Mouse (Mus musculus): Measurements from ENCODE around the gene Snrpn. TPM values are rescaled to one million over a fixed set of nuclear protein-coding genes. Genes with fewer than 3 reads are reported as not detected.
"Not testable (repeated sequence)": the region's sequence is repeated elsewhere in the genome, so short reads cannot be mapped to it uniquely, and the experiment has no call there.

Snrpn gene
- 25.9 TPM for polyA plus RNA-seq (2012; fragmentation: generic; extraction: Trizol)

DNA sequence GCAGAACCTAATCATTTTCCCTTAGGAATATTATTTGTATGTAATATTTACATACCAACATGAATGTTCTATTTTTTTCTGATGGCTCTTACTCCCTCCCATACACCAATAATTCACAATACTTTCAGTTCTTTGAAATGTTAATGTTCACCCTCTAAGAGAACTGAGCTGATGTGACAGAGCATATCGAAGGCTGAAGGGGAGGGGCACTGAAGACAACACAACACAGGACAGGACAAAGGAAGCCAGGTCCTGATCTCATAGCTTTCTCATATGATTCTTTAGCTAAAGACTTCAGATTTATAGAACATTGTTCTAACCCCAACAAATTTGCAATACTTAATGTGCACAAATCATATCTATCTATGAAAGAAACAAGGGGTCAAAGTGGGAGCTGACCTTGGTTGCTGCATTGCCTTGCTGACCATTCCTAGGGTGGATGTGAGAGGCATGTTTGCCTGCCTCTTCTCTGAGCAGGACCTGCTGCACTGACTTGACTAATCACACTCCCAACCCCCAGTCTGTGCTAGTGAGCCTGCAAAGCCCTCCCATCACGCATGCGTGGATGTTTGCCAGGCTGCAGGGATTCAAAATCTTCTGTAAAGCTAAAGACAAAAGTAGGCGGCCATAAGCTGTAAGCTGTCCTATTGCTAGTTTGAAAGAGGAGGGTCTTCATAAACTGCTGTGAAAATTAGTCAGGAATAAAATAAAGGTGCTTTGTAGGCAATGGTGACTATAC lies at the start of gene Snrpn:
Gene Snrpn, minus strand, starts transcription at position 478 of the 739 bp plus-strand sequence.
- Histone ChIP-seq H3K27me3 (ENCODE audit: control insufficient read depth, insufficient read depth, insufficient read length) (no peaks in the 10 kb centered on the region), H3K79me2 (ENCODE audit: control insufficient read depth, insufficient read depth) (no peaks in the 10 kb centered on the region)
- TF ChIP-seq MYOD1 (IDR thresholded peaks at IDR 0.05; ENCODE audit: control insufficient read depth in 1 of 3, insufficient read length in 2 of 3, low read depth in 2 of 3): no peak
- TF ChIP-seq CEBPB (IDR thresholded peaks at IDR 0.05; ENCODE audit: insufficient read depth, poor library complexity, severe bottlenecking): no peak
- no peak for TF ChIP-seq POLR2AphosphoS2 (IDR thresholded peaks at IDR 0.05; ENCODE audit: insufficient read length, low read depth)
- no peak for TF ChIP-seq POLR2A (IDR thresholded peaks at IDR 0.05; ENCODE audit: insufficient read length, low read depth)
- TF ChIP-seq SRF (IDR thresholded peaks at IDR 0.05; ENCODE audit: control insufficient read depth, insufficient read length, low read depth): no peak
- no peak for TF ChIP-seq E2F4 (IDR thresholded peaks at IDR 0.05; ENCODE audit: insufficient read depth)
- TF ChIP-seq MAX (IDR thresholded peaks at IDR 0.05; ENCODE audit: low read depth): no peak
- no peak for TF ChIP-seq TCF3 (IDR thresholded peaks at IDR 0.05; ENCODE audit: insufficient read length, low read depth)
- TF ChIP-seq MYOG (IDR thresholded peaks at IDR 0.05; ENCODE audit: control insufficient read depth in 1 of 3, insufficient read depth in 1 of 3, insufficient read length in 2 of 3, low read depth in 2 of 3): no peak
- no peak for TF ChIP-seq TCF12 (IDR thresholded peaks at IDR 0.05; ENCODE audit: insufficient read depth, poor library complexity, severe bottlenecking)
- no peak for TF ChIP-seq REST (IDR thresholded peaks at IDR 0.05; ENCODE audit: insufficient read depth, insufficient read length)
- no peak for TF ChIP-seq USF1 (IDR thresholded peaks at IDR 0.05; ENCODE audit: low read depth)

DNA sequence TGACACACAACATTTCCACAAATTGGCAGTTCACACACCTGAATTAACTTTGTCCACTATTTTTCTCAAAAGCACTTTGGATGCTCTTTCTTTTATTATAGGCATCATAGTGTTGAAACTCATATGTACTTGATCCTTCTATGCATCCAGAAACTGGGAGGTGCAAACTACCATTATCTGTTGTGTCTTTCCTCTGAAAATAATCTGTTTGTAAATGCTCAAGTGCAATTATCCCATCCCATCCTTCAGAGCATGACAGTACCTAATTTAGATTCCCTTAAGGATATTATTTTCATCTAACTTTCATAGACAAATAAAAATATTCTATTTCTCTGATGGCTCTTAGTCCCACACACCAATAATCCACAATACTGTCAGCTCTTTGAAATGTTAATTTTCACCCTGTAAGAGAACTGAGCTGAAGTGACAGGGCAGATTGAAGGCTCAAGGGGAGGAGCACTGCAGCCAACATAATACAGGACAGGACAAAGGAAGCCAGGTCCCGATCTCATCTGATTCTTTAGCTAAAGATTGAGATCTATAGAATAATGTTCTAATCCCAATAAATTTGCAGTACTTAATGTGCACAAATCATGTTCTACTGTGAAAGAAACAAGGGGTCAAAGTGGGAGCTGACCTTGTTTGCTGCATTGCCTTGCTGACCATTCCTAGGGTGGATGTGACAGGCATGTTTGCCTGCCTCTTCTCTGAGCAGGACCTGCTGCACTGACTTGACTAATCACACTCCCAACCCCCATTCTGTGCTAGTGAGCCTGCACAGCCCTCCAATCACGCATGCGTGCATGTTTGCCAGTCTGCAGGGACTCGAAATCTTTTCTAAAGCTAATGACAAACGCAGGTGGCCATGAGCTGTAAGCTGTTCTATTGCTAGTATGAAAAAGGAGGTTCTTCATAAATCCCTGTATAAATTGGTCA lies 30.5 kb upstream of the Snrpn start:
- TF ChIP-seq MYOD1 (IDR thresholded peaks at IDR 0.05; ENCODE audit: control insufficient read depth in 1 of 3, insufficient read length in 2 of 3, low read depth in 2 of 3) (no peak), TCF12 (IDR thresholded peaks at IDR 0.05; ENCODE audit: insufficient read depth, poor library complexity, severe bottlenecking) (no peak), SRF (IDR thresholded peaks at IDR 0.05; ENCODE audit: control insufficient read depth, insufficient read length, low read depth) (no peak), USF1 (IDR thresholded peaks at IDR 0.05; ENCODE audit: low read depth) (no peak), POLR2AphosphoS2 (IDR thresholded peaks at IDR 0.05; ENCODE audit: insufficient read length, low read depth) (no peak), E2F4 (IDR thresholded peaks at IDR 0.05; ENCODE audit: insufficient read depth) (no peak), MAX (IDR thresholded peaks at IDR 0.05; ENCODE audit: low read depth) (no peak), POLR2A (IDR thresholded peaks at IDR 0.05; ENCODE audit: insufficient read length, low read depth) (no peak), REST (IDR thresholded peaks at IDR 0.05; ENCODE audit: insufficient read depth, insufficient read length) (no peak), CEBPB (IDR thresholded peaks at IDR 0.05; ENCODE audit: insufficient read depth, poor library complexity, severe bottlenecking) (no peak), MYOG (IDR thresholded peaks at IDR 0.05; ENCODE audit: control insufficient read depth in 1 of 3, insufficient read depth in 1 of 3, insufficient read length in 2 of 3, low read depth in 2 of 3) (no peak), TCF3 (IDR thresholded peaks at IDR 0.05; ENCODE audit: insufficient read length, low read depth) (no peak)
- no peaks in the 10 kb centered on the region for H3K27me3 ChIP-seq (ENCODE audit: control insufficient read depth, insufficient read depth, insufficient read length)
- no peaks in the 10 kb centered on the region for H3K79me2 ChIP-seq (ENCODE audit: control insufficient read depth, insufficient read depth)
- H3ac ChIP-seq (ENCODE audit: control insufficient read depth, insufficient read length): no peak overlapping the region
- no peak overlapping the region for H3K4me3 ChIP-seq
- no peak overlapping the region for H3K4me2 ChIP-seq (ENCODE audit: low read depth)
- H3K36me3 ChIP-seq (ENCODE audit: control insufficient read depth, insufficient read depth): no peaks in the 10 kb centered on the region

More for the DNA sequence above, at the start of gene Snrpn:
- H3K4me3 ChIP-seq: no peak within 1 kb of the TSS
- H3K36me3 ChIP-seq (ENCODE audit: control insufficient read depth, insufficient read depth): no peaks in the 10 kb centered on the region
- no peak within 1 kb of the TSS for H3K4me2 ChIP-seq (ENCODE audit: low read depth)
- no peak within 1 kb of the TSS for H3ac ChIP-seq (ENCODE audit: control insufficient read depth, insufficient read length)

DNA sequence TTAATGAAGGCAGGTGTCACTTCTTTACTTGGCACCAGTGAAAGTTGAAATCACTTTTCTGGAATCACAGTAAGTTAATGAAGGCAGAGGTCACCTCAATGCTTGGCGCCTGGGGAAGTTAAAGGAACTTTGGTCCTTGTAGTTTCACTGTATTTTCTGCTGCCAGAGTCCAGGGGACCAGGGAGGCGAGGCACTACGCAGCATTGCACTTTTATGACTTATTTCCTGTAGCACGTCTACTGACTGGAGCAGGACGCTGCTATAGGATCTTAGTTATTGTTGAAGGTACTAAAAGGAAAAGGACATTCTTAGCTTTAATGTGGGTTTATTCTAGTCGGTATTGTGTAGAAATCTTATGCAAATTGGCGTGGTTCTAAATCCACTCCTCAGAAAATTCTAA lies 14.7 kb downstream of the Snrpn start:
- H3ac ChIP-seq (ENCODE audit: control insufficient read depth, insufficient read length): no peak overlapping the region
- TF ChIP-seq E2F4 (IDR thresholded peaks at IDR 0.05; ENCODE audit: insufficient read depth) (no peak), TCF12 (IDR thresholded peaks at IDR 0.05; ENCODE audit: insufficient read depth, poor library complexity, severe bottlenecking) (no peak), USF1 (IDR thresholded peaks at IDR 0.05; ENCODE audit: low read depth) (no peak), MAX (IDR thresholded peaks at IDR 0.05; ENCODE audit: low read depth) (no peak), POLR2AphosphoS2 (IDR thresholded peaks at IDR 0.05; ENCODE audit: insufficient read length, low read depth) (no peak), SRF (IDR thresholded peaks at IDR 0.05; ENCODE audit: control insufficient read depth, insufficient read length, low read depth) (no peak), MYOG (IDR thresholded peaks at IDR 0.05; ENCODE audit: control insufficient read depth in 1 of 3, insufficient read depth in 1 of 3, insufficient read length in 2 of 3, low read depth in 2 of 3) (no peak), MYOD1 (IDR thresholded peaks at IDR 0.05; ENCODE audit: control insufficient read depth in 1 of 3, insufficient read length in 2 of 3, low read depth in 2 of 3) (no peak), TCF3 (IDR thresholded peaks at IDR 0.05; ENCODE audit: insufficient read length, low read depth) (no peak), CEBPB (IDR thresholded peaks at IDR 0.05; ENCODE audit: insufficient read depth, poor library complexity, severe bottlenecking) (no peak), POLR2A (IDR thresholded peaks at IDR 0.05; ENCODE audit: insufficient read length, low read depth) (no peak), REST (IDR thresholded peaks at IDR 0.05; ENCODE audit: insufficient read depth, insufficient read length) (no peak)
- H3K79me2 ChIP-seq (ENCODE audit: control insufficient read depth, insufficient read depth): no peaks in the 10 kb centered on the region
- no peak overlapping the region for H3K4me2 ChIP-seq (ENCODE audit: low read depth)
- no peaks in the 10 kb centered on the region for H3K36me3 ChIP-seq (ENCODE audit: control insufficient read depth, insufficient read depth)
- no peak overlapping the region for H3K4me3 ChIP-seq
- no peaks in the 10 kb centered on the region for H3K27me3 ChIP-seq (ENCODE audit: control insufficient read depth, insufficient read depth, insufficient read length)

DNA sequence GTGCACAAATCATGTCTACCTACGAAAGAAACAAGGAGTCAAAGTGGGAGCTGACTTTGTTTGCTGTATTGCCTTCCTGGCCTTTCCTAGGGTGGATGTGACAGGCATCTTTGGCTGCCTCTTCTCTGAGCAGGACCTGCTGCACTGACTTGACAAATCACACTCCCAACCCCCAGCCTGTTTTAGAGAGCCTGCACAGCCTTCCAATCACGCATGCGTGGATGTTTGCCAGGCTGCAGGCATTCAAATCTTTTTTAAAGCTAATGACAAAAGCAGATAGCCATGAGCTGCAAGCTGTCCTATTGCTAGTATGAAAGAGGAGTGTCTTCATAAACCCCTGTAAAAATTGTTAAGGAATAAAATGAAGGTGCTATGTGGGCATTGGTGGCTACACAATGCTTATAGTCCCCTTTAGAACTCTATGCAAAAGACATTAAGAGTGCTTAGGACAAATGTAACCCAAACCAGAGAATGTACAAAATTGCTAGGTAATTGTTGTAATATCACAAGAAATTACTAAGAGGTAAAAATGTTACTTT lies 16.9 kb downstream of the Snrpn start:
- not testable (repeated sequence) for H3K27me3 ChIP-seq (ENCODE audit: control insufficient read depth, insufficient read depth, insufficient read length); H3ac ChIP-seq (ENCODE audit: control insufficient read depth, insufficient read length); H3K4me2 ChIP-seq (ENCODE audit: low read depth); H3K4me3 ChIP-seq; H3K79me2 ChIP-seq (ENCODE audit: control insufficient read depth, insufficient read depth); H3K36me3 ChIP-seq (ENCODE audit: control insufficient read depth, insufficient read depth)

Data from myocyte (in vitro differentiated cells).